Mouse (Mus musculus) Muller cell, postnatal 12 days (primary cell): Measurements from ENCODE around the gene Man2a2.
A peak's percentile ranks its signal among the peaks of the same experiment; 100 is the strongest.

ENCODE experiments used
- DNase-seq: peaks from one replicate; pipeline ENCODE4 v3.0.0-alpha.2; 2015; ENCODE audit errors: inconsistent ontology term

Man2a2 gene

GRCm38 (mm10) chr7:80370649-80371040 is 530 bp downstream of the Man2a2 start:
- peak; percentile 91 for DNase-seq

GRCm38 (mm10) chr7:80369967-80370431 is 1.2 kb downstream of the Man2a2 start:
- no peak for DNase-seq

- DNase-seq, result no peak
Measured at GRCm38 (mm10) chr7:80369461-80369860, 1.7 kb downstream of the Man2a2 start.

GRCm38 (mm10) chr7:80368635-80369421 is 2.3 kb downstream of the Man2a2 start:
- DNase-seq, result no peak

GRCm38 (mm10) chr7:80368009-80368408 is 3.2 kb downstream of the Man2a2 start:
- no peak for DNase-seq

- no peak for DNase-seq
Measured at GRCm38 (mm10) chr7:80367232-80367631, 3.9 kb downstream of the Man2a2 start.

- no peak for DNase-seq
Measured at GRCm38 (mm10) chr7:80365759-80366158, 5.4 kb downstream of the Man2a2 start.

- no peak for DNase-seq
Measured at GRCm38 (mm10) chr7:80360435-80360834, 10.7 kb downstream of the Man2a2 start.

GRCm38 (mm10) chr7:80358039-80358438 is 13.1 kb downstream of the Man2a2 start:
- peak; percentile 46 for DNase-seq

GRCm38 (mm10) chr7:80357156-80357555 is 14.0 kb downstream of the Man2a2 start:
- DNase-seq, result peak; percentile 92

GRCm38 (mm10) chr7:80356351-80356750 is 14.8 kb downstream of the Man2a2 start:
- no peak for DNase-seq

GRCm38 (mm10) chr7:80352920-80353319 is 18.3 kb downstream of the Man2a2 start:
- no peak for DNase-seq

GRCm38 (mm10) chr7:80350808-80351207 is 20.4 kb downstream of the Man2a2 start:
- DNase-seq, result no peak

- peak; percentile 89 for DNase-seq
Measured at GRCm38 (mm10) chr7:80347670-80348586, 23.2 kb downstream of the Man2a2 start.

GRCm38 (mm10) chr7:80346830-80347229 is 24.3 kb downstream of the Man2a2 start:
- peak; percentile 63 for DNase-seq

GRCm38 (mm10) chr7:80346173-80346572 is 25.0 kb downstream of the Man2a2 start:
- DNase-seq, result no peak

- DNase-seq, result no peak
Measured at GRCm38 (mm10) chr7:80343270-80344018, 27.7 kb downstream of the Man2a2 start.

GRCm38 (mm10) chr7:80342858-80343257 is 28.3 kb downstream of the Man2a2 start, which contains the start of gene Hddc3:
Hddc3 (plus strand) TSS chr7:80343104.
- peak; percentile 85 for DNase-seq

- no peak for DNase-seq
Measured at GRCm38 (mm10) chr7:80341793-80342192, 29.4 kb downstream of the Man2a2 start.

GRCm38 (mm10) chr7:80340793-80341192 is 30.4 kb downstream of the Man2a2 start, which contains the start of gene Unc45a:
Unc45a (minus strand) TSS chr7:80341005.
- DNase-seq, result peak; percentile 76

- DNase-seq, result peak; percentile 96
Measured at GRCm38 (mm10) chr7:80339793-80340628, 31.2 kb downstream of the Man2a2 start.
